Mouse (Mus musculus): ENCODE measurements around the gene 4930535I16Rik.

The 4930535I16Rik gene

DNA sequence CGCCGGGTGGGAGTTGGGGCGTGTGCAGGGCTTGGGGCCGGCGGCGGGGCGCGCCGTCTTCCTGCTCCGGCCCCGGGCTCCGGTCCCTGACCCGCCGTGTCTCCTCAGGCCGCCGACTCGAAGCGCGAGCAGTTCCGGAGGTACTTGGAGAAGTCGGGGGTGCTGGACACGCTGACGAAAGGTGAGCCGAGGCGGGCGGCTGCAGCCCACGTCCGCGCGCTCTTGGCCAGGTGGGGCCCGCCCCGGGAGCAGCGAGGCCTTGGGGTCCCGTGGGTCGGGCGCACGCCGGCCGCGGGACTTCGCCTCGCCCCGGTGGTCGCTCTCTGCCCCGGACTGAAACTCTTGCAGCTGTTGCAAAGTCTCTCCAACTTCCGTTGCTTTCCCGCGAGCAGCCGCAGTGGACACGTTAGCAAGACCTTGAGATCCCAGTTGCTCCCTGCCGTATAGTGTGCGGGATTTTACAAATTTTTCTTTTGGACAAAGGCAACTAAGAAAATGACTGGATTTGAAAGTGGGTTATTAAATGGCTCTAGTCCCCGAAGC is 12.6 kb downstream of the 4930535I16Rik start:
- DNase-seq (ENCODE audit: extremely low read depth, low read depth): no peak

- DNase-seq (ENCODE audit: extremely low read depth, low read depth): peak; percentile 94
These were observed 13.3 kb downstream of the 4930535I16Rik start, which contains the start of gene Mycbp for GRCm38 (mm10) chr4:123904333-123905125. TSS of gene Mycbp (plus strand) at chr4:123904832.

GRCm38 (mm10) chr4:123903432-123903831 is 14.4 kb downstream of the 4930535I16Rik start:
- DNase-seq (ENCODE audit: extremely low read depth, low read depth): no peak

- no peak for DNase-seq (ENCODE audit: extremely low read depth, low read depth)
These were observed 19.1 kb downstream of the 4930535I16Rik start for GRCm38 (mm10) chr4:123898696-123899095.

GRCm38 (mm10) chr4:123894295-123894694 is 23.5 kb downstream of the 4930535I16Rik start:
- no peak for DNase-seq (ENCODE audit: extremely low read depth, low read depth)

DNA sequence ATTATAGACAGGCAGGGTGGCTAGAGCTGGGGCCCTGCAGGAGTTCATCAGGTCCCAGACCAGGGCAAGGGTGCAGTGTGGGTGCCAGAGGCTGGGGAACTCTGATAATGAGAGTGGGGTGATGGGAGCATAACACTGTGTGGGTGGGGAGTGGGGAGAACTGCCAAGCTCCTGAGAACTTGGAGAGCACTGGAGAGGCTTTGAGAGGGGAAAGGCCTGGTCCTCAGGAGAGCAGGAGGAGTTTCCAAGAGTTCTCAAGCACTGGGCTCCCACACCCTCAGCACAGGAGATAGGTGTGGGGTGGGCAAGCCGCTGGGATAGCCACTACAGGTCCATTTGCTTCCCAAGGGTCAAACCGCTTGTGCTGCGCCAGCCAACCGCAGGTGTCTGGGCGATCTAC is 24.1 kb downstream of the 4930535I16Rik start:
- no peak for DNase-seq (ENCODE audit: extremely low read depth, low read depth)

Data from MEL-GATA-1-ER (cell line).